Mouse (Mus musculus) hindbrain, postnatal 0 days (tissue): ENCODE measurements at regions not wholly inside any gene's neighbourhood (a gene's known extent, or its start where the extent isn't known, plus 50 kb on each side); places are given as distances from the start of the nearest gene placed in this dataset.
"Not testable (repeated sequence)": the region's sequence is repeated elsewhere in the genome, so short reads cannot be mapped to it uniquely, and the experiment has no call there.

ENCODE experiments used
- ATAC-seq: fragments of 200-750 bp; cut with Nextera tagmentation; 2 replicates; pipeline ENCODE4 v1.8.0; 2017; ENCODE audit warnings: mild to moderate bottlenecking, moderate TSS enrichment, moderate library complexity
- DNase-seq: peaks from one replicate; pipeline ENCODE4 v3.0.0-alpha.2; 2015; ENCODE audit warnings: low spot score
- H3K27ac ChIP-seq: fragments of 300-500 bp; sonication (generic); 2 replicates; pipeline ENCODE4 v1.5.1; 2014; ENCODE audit warnings: mild to moderate bottlenecking
- H3K27me3 ChIP-seq: fragments of 300-500 bp; sonication (generic); 2 replicates; pipeline ENCODE4 v1.6.1; 2014; ENCODE audit warnings: low read length, mixed read lengths; ENCODE audit not compliant: insufficient read depth
- H3K36me3 ChIP-seq: fragments of 300-500 bp; sonication (generic); 2 replicates; pipeline ENCODE4 v1.6.1; 2014; ENCODE audit warnings: low read length, mixed read lengths; ENCODE audit not compliant: insufficient read depth
- H3K4me1 ChIP-seq: fragments of 300-500 bp; sonication (generic); 2 replicates; pipeline ENCODE4 v1.6.1; 2014; ENCODE audit warnings: antibody characterized with exemption, low read length, mixed read lengths; ENCODE audit not compliant: insufficient read depth
- H3K4me2 ChIP-seq: fragments of 300-500 bp; sonication (generic); 2 replicates; pipeline ENCODE4 v1.6.1; 2014; ENCODE audit warnings: low read depth, mild to moderate bottlenecking, low read length, moderate library complexity, mixed read lengths
- H3K4me3 ChIP-seq: fragments of 300-500 bp; sonication (generic); 2 replicates; pipeline ENCODE4 v1.5.1; 2014; ENCODE audit warnings: low read length
- H3K9ac ChIP-seq: fragments of 300-500 bp; sonication (generic); replicated peaks from 2 replicates; pipeline ENCODE4 v1.6.1; 2014; ENCODE audit warnings: mild to moderate bottlenecking, low read length, moderate library complexity, mixed read lengths
- H3K9me3 ChIP-seq: fragments of 300-500 bp; sonication (generic); 2 replicates; pipeline ENCODE4 v1.6.1; 2016; ENCODE audit warnings: low read length, mixed read lengths
- CTCF ChIP-seq: IDR thresholded peaks from 2 replicates; pipeline ENCODE4 v1.5.1; 2016; ENCODE audit warnings: antibody characterized with exemption, control low read depth, low read depth
- WGBS: fragments of 180-500 bp; shearing (Covaris S2); extraction: QIAGEN DNeasy Blood & Tissue Kit; methylation state at CpG from one replicate; pipeline ENCODE4 v1.1.7; 2014; 5-methylcytosine and 5-hydroxymethylcytosine counted together

GRCm38 (mm10) chr10:51397016-51397415 lies 83.4 kb upstream of the Gm49339 start:
- H3K27me3 ChIP-seq, H3K9ac ChIP-seq, DNase-seq, H3K4me2 ChIP-seq, H3K9me3 ChIP-seq, H3K36me3 ChIP-seq, ATAC-seq, H3K4me1 ChIP-seq, H3K27ac ChIP-seq, H3K4me3 ChIP-seq: not testable (repeated sequence)
- WGBS = 93% methylated on average over 3 of the region's 3 CpGs

- H3K9ac ChIP-seq = no peak overlapping the region
- H3K27ac ChIP-seq = no peak overlapping the region
- DNase-seq = peak; percentile 91
- TF ChIP-seq CTCF = peak; percentile 86
- WGBS = 4% methylated on average over 9 of the region's 9 CpGs
- H3K36me3 ChIP-seq = no peaks in the 10 kb centered on the region
- no peaks in the 10 kb centered on the region for H3K9me3 ChIP-seq
- no peak overlapping the region for H3K4me3 ChIP-seq
- H3K4me1 ChIP-seq = no peaks in the 10 kb centered on the region
- no peaks in the 10 kb centered on the region for H3K27me3 ChIP-seq
- H3K4me2 ChIP-seq = no peak overlapping the region
- ATAC-seq = peak; percentile 79
Measured at GRCm38 (mm10) chr10:51405141-51405540, 75.3 kb upstream of the Gm49339 start.

GRCm38 (mm10) chr10:51412795-51413194 lies 67.6 kb upstream of the Gm49339 start:
- Histone ChIP-seq H3K9ac (no peak overlapping the region), H3K4me2 (no peak overlapping the region), H3K4me3 (no peak overlapping the region), H3K36me3 (no peaks in the 10 kb centered on the region), H3K27ac (no peak overlapping the region), H3K27me3 (no peaks in the 10 kb centered on the region), H3K9me3 (no peaks in the 10 kb centered on the region), H3K4me1 (no peaks in the 10 kb centered on the region)
- DNase-seq (no peak), ATAC-seq (no peak)
- TF ChIP-seq CTCF = no peak

GRCm38 (mm10) chr10:51414512-51414911 lies 65.9 kb upstream of the Gm49339 start:
- no peak for DNase-seq
- Histone ChIP-seq H3K4me3 (no peak overlapping the region), H3K4me1 (no peaks in the 10 kb centered on the region)

GRCm38 (mm10) chr10:51416723-51417122 lies 63.7 kb upstream of the Gm49339 start:
- Histone ChIP-seq H3K27ac (no peak overlapping the region), H3K27me3 (no peaks in the 10 kb centered on the region), H3K4me3 (no peak overlapping the region), H3K9me3 (no peaks in the 10 kb centered on the region), H3K36me3 (no peaks in the 10 kb centered on the region), H3K4me1 (no peaks in the 10 kb centered on the region), H3K4me2 (no peak overlapping the region), H3K9ac (no peak overlapping the region)
- no peak for ATAC-seq
- TF ChIP-seq CTCF = no peak
- DNase-seq = no peak

More at GRCm38 (mm10) chr10:51414512-51414911, 65.9 kb upstream of the Gm49339 start:
- H3K9me3 ChIP-seq = no peaks in the 10 kb centered on the region
- no peak for ATAC-seq
- no peak for TF ChIP-seq CTCF
- H3K27me3 ChIP-seq = no peaks in the 10 kb centered on the region
- WGBS = 84% methylated on average over 1 of the region's 1 CpGs
- no peak overlapping the region for H3K4me2 ChIP-seq
- no peaks in the 10 kb centered on the region for H3K36me3 ChIP-seq
- no peak overlapping the region for H3K9ac ChIP-seq
- no peak overlapping the region for H3K27ac ChIP-seq

GRCm38 (mm10) chr10:51417221-51417911 lies 63.0 kb upstream of the Gm49339 start:
- no peak overlapping the region for H3K4me3 ChIP-seq
- no peak overlapping the region for H3K27ac ChIP-seq
- DNase-seq (no peak), ATAC-seq (no peak)
- no peak overlapping the region for H3K9ac ChIP-seq
- H3K27me3 ChIP-seq = no peaks in the 10 kb centered on the region
- no peak overlapping the region for H3K4me2 ChIP-seq
- TF ChIP-seq CTCF = no peak
- no peaks in the 10 kb centered on the region for H3K36me3 ChIP-seq
- no peaks in the 10 kb centered on the region for H3K4me1 ChIP-seq
- H3K9me3 ChIP-seq = no peaks in the 10 kb centered on the region
- 70% methylated on average over 3 of the region's 3 CpGs for WGBS

GRCm38 (mm10) chr10:51418550-51418949 lies 61.9 kb upstream of the Gm49339 start:
- 89% methylated on average over 1 of the region's 1 CpGs for WGBS
- TF ChIP-seq CTCF = no peak
- Histone ChIP-seq H3K4me1 (no peaks in the 10 kb centered on the region), H3K27me3 (no peaks in the 10 kb centered on the region), H3K27ac (no peak overlapping the region), H3K4me3 (no peak overlapping the region), H3K9ac (no peak overlapping the region), H3K4me2 (no peak overlapping the region), H3K36me3 (no peaks in the 10 kb centered on the region), H3K9me3 (no peaks in the 10 kb centered on the region)
- DNase-seq = no peak
- ATAC-seq = no peak
